ENCODE assay signal across 21 mouse cellular contexts in the genomic region with DNA sequence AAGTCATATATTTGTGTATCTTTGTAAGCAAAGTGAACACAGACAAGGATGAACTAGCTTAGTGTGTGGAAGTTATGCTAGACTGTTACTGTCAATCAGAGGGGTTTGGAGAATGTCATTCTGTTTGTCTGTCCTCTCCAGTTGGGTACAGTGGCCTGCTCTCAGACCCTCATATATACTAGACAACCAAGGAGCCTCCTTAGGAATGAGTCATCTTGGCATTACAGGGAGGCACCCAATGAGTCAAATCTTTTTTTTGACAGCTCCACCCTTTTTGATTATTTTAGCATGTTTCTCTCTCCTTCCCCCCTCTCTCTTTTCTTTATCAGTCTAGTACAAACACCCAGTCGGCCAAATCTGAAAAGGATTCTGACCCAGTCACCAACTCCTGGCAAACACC.
DNase-seq lines count a peak whose midpoint lies in the region; ATAC-seq and TF ChIP-seq lines count a peak whose summit lies in the region.
"Had no signal": no experiment of that assay in that cellular context is flagged by ENCODE, and none has a peak within 500 bp of the region (broad histone marks: within the 10 kb centered on the region; RNA-seq: fewer than 3 reads in every experiment).

No protein-coding gene starts in this region.

- peaks cover 44% of the 10 kb centered on the region for H3K79me2 ChIP-seq in C2C12 (ENCODE audit: control insufficient read depth, insufficient read depth)

- no peak overlapping the region for H3ac ChIP-seq in C2C12 (ENCODE audit: control insufficient read depth, insufficient read length, low read depth)

- H3K9ac ChIP-seq in forebrain, embryonic 16.5 days (replicated peaks; ENCODE audit: low read depth, low read length) = peak overlapping the region; percentile 85; the same call in 1 of the 2 replicates
- peak overlapping the region; percentile 96 for H3K9ac ChIP-seq in midbrain, embryonic 13.5 days (replicated peaks)
- H3K9ac ChIP-seq: heart, embryonic 13.5 days; liver, embryonic 15.5 days; stomach, embryonic 15.5 days had no signal

- H3K36me3 ChIP-seq in C2C12 (ENCODE audit: control insufficient read depth, insufficient read depth) = peaks cover 7% of the 10 kb centered on the region
- no peaks in the 10 kb centered on the region for H3K36me3 ChIP-seq in forebrain, embryonic 16.5 days (ENCODE audit: control insufficient read depth, insufficient read depth)
- no peaks in the 10 kb centered on the region for H3K36me3 ChIP-seq in midbrain, embryonic 13.5 days
- H3K36me3 ChIP-seq: heart, embryonic 13.5 days; limb, embryonic 13.5 days; liver, embryonic 15.5 days; stomach, embryonic 15.5 days had no signal

- peak overlapping the region; percentile 99 for H3K27ac ChIP-seq in forebrain, embryonic 16.5 days (ENCODE audit: low read length)
- H3K27ac ChIP-seq in midbrain, embryonic 13.5 days = peak overlapping the region; percentile 99
- H3K27ac ChIP-seq: heart, embryonic 13.5 days; limb, embryonic 13.5 days; liver, embryonic 15.5 days; stomach, embryonic 15.5 days had no signal

- H3K9me3 ChIP-seq in forebrain, embryonic 16.5 days (ENCODE audit: control insufficient read depth, low read length) = no peaks in the 10 kb centered on the region
- H3K9me3 ChIP-seq in midbrain, embryonic 13.5 days = no peaks in the 10 kb centered on the region
- H3K9me3 ChIP-seq: heart, embryonic 13.5 days; limb, embryonic 13.5 days; liver, embryonic 15.5 days; stomach, embryonic 15.5 days had no signal

- no peak for TF ChIP-seq CTCF in C2C12 (IDR thresholded peaks at IDR 0.05; ENCODE audit: control insufficient read depth, insufficient read depth, insufficient read length)

- no peaks in the 10 kb centered on the region for H3K27me3 ChIP-seq in C2C12 (ENCODE audit: control insufficient read depth, insufficient read depth, insufficient read length)
- H3K27me3 ChIP-seq in forebrain, embryonic 16.5 days (replicated peaks; ENCODE audit: control insufficient read depth, insufficient read depth, low read length) = no peaks in the 10 kb centered on the region
- no peaks in the 10 kb centered on the region for H3K27me3 ChIP-seq in midbrain, embryonic 13.5 days
- H3K27me3 ChIP-seq: heart, embryonic 13.5 days; limb, embryonic 13.5 days; stomach, embryonic 15.5 days had no signal

- peaks cover 24% of the 10 kb centered on the region for H3K4me1 ChIP-seq in forebrain, embryonic 16.5 days (replicated peaks; ENCODE audit: control insufficient read depth, insufficient read depth, low read length)
- H3K4me1 ChIP-seq in midbrain, embryonic 13.5 days (replicated peaks) = peaks cover 43% of the 10 kb centered on the region
- H3K4me1 ChIP-seq: liver, embryonic 15.5 days; stomach, embryonic 15.5 days had no signal

- H3K79me3 ChIP-seq in C2C12 (ENCODE audit: low read depth) = peaks cover 27% of the 10 kb centered on the region

- H3K4me2 ChIP-seq in forebrain, embryonic 16.5 days (ENCODE audit: low read length) = peak overlapping the region; percentile 82
- H3K4me2 ChIP-seq in midbrain, embryonic 13.5 days (replicated peaks) = peak overlapping the region; percentile 69
- H3K4me2 ChIP-seq: heart, embryonic 13.5 days; liver, embryonic 15.5 days; stomach, embryonic 15.5 days had no signal

- DNase-seq in 3T3-L1 (ENCODE audit: low read depth, low spot score) = peak; percentile 77
- DNase-seq in B cell, adult 2 months = no peak
- DNase-seq in adrenal gland, postnatal 14 days = no peak
- no peak for DNase-seq in urinary bladder, adult 18-20 months (ENCODE audit: low spot score in 2 of 2)
- DNase-seq: cerebellum, postnatal 14 days; gastrocnemius, postnatal 36 days; heart, postnatal 4 days; kidney, adult 9 months; kidney, postnatal 4 days; layer of hippocampus, postnatal 36 days; right cerebral cortex, adult 18-20 months; spleen, adult 18-20 months; thymus, postnatal 25 days had no signal

- 21% methylated on average over 1 of the region's 1 CpGs for WGBS in forebrain, embryonic 16.5 days
- 40% methylated on average over 1 of the region's 1 CpGs for WGBS in midbrain, embryonic 13.5 days

- no peak for ATAC-seq in forebrain, embryonic 16.5 days
- ATAC-seq in midbrain, embryonic 13.5 days = no peak
- ATAC-seq: activated CD4-positive, CD25-positive, alpha-beta regulatory T cell, adult 4 months had no signal

- no peak overlapping the region for H3K4me3 ChIP-seq in C2C12 (ENCODE audit: insufficient read depth, poor library complexity, severe bottlenecking)
- H3K4me3 ChIP-seq in forebrain, embryonic 16.5 days (replicated peaks; ENCODE audit: low read length) = peak overlapping the region; percentile 51
- peak overlapping the region; percentile 67; the same call in 1 of the 2 replicates for H3K4me3 ChIP-seq in midbrain, embryonic 13.5 days (replicated peaks)
- H3K4me3 ChIP-seq: heart, embryonic 13.5 days; limb, embryonic 13.5 days; liver, embryonic 15.5 days; stomach, embryonic 15.5 days had no signal

TF ChIP-seq in C2C12, 6 proteins besides CTCF, POLR2A, EP300 and RAD21:
- TF ChIP-seq MAX (IDR thresholded peaks at IDR 0.05) = no peak
- no peak for TF ChIP-seq MYOD1 (IDR thresholded peaks at IDR 0.05; ENCODE audit: control insufficient read depth, insufficient read length, low read depth)
- no peak for TF ChIP-seq MYOG (IDR thresholded peaks at IDR 0.05; ENCODE audit: control insufficient read depth, extremely low read depth, insufficient read length)
- no peak for TF ChIP-seq CEBPB (IDR thresholded peaks at IDR 0.05; ENCODE audit: low read depth)
- peak; percentile 62 for TF ChIP-seq FOSL1 (IDR thresholded peaks at IDR 0.05; ENCODE audit: insufficient read depth, low read length, poor library complexity, severe bottlenecking)
- no peak for TF ChIP-seq USF1 (IDR thresholded peaks at IDR 0.05; ENCODE audit: low read depth)
